Mouse (Mus musculus) adrenal gland, postnatal 14 days (tissue): ENCODE data around the gene Dpagt1. TPM values are rescaled to one million over a fixed set of nuclear protein-coding genes. Genes with fewer than 3 reads are reported as not detected.
"Not testable (repeated sequence)": the region's sequence is repeated elsewhere in the genome, so short reads cannot be mapped to it uniquely, and the experiment has no call there.

Source experiments
- DNase-seq: peaks from one replicate; pipeline ENCODE4 v3.0.0; 2021; ENCODE audit warnings: mixed read lengths
- total RNA-seq: library from RNA; stranded (reverse); gene quantifications from 2 replicates; pipeline ENCODE4 v1.2.3, GENCODE M21; 2021

The Dpagt1 gene
- total RNA-seq, 1 experiment from 2014 or later: 27.1 TPM

DNA sequence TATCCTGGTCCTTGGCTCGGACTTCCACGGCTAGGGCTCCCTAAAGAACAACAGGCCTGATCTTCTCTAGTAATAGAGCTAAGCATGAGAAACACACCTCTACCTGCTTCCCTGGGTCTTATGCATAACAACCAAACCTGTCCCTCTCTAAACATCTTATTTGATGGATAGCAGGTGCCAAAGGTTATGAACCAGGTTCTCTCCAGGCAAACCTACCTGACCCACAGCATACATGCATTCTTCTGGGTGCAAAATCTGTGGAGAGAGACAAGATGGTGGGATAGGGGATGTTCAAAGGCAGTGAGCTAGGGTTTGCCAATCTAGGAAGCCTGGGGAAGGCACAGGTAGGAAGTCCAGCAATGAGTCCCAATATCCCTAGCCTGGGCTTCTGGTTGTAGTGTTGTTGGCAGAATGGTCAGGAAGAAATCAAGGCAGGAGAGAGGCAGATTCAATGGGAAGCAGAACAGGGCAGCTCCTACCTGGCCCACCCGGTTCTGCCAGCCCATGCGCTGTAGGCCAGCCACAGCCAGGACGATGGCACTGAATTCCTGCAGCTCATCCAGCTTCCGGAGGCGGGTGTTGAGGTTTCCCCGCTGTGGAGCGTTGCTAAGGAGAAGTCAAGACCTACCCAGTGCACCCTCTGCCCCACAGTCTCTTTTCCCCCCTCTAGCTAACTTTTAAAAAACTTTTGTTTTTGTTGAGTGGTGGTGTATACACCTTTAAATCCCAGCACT is 11.8 kb downstream of the Dpagt1 start:
- no peak for DNase-seq

DNA sequence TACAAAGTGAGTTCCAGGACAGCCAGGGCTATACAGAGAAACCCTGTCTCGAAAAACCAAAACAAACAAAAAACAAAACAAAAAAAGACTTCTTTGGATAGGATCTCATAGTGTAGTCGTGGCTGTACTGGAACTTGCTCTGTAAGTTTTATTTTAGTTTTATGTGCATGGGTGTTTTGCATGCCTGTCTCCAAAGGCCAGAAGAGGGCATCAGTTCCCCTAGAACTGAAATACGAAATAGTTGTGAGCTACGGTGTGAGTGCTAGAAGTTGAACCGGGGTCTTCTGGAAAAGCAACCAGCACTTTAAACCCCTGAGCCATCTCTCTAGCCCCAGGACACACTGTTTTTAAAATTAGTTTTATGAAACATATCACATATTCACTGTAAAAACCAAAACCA is 12.8 kb downstream of the Dpagt1 start:
- no peak for DNase-seq

DNA sequence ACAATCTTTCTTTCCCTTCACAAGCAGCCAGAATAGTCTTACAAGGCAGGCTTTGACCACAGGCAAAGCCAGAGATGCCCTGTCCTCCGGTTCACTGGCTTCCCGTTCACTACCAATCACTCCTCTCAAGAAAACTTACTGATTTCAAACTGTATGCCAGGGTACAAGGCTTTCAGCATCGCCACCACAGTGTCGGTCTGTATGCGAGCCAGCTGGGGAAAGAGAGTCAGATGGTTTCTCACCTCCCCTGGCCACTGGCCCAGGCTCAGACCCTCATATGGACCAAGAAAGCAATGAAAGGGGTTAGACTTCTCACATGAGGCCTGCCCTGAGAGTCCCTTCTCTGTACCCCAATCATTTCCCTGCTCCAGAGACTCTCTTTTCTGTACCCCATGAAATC is 15.7 kb downstream of the Dpagt1 start:
- no peak for DNase-seq

DNA sequence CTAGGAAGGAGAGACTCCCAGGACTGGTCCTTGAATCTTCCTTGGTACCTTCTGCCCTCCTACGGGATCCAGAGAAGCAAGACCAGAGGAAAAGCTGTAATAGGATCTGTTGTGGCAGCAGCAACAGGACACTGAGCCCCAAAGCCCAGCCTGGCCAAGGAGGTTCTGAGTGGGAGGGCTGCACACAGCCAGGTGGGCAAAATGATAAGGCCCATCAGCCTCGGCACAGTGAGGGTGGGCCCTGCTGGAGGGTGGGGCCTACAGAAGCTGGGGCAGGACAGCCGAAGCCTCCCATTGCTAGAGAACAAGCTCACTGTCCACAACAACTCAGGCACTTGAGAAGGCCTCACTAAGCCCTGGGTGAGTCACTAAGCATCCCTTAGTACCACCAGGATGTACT is 16.4 kb downstream of the Dpagt1 start:
- no peak for DNase-seq

DNA sequence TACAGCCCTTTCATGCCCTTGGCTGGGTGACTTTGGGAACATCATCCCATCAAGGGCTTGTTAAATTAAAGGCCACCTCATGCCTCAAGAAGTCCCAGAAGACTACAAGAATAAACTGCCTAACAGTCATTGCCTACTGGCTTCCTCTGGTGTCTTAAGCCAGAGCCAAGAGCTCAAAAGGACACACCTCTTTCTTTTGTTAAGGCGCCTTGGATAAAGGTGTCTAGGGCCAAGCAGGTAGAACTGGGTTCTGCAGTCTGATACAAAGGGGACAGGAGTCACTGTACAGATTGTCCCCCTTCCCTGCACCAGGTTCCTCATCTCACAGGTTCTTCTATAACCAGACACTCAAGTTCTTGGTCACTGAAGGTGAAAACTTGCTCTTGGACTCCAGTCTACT is 16.8 kb downstream of the Dpagt1 start:
- DNase-seq: no peak

DNA sequence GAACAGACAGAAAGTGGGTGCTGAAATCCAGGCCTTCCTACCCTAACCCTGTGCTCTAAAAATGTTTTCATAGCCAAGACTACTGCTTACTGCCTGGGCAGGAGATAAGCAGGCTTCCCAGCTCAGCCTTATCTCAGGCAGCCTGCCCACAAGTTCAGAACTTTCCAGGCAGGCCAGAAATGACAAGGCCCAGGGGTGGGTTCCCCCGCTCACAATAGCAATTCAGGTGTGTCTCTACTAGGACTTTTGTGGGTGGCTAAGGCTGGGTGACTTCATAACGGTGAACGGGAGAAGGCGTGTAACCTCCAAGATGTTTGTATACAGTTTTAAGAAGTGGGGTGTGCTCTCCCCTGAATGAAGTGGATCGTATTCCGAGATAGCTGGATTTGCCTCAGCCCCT is 17.5 kb downstream of the Dpagt1 start:
- DNase-seq: peak; percentile 45

DNA sequence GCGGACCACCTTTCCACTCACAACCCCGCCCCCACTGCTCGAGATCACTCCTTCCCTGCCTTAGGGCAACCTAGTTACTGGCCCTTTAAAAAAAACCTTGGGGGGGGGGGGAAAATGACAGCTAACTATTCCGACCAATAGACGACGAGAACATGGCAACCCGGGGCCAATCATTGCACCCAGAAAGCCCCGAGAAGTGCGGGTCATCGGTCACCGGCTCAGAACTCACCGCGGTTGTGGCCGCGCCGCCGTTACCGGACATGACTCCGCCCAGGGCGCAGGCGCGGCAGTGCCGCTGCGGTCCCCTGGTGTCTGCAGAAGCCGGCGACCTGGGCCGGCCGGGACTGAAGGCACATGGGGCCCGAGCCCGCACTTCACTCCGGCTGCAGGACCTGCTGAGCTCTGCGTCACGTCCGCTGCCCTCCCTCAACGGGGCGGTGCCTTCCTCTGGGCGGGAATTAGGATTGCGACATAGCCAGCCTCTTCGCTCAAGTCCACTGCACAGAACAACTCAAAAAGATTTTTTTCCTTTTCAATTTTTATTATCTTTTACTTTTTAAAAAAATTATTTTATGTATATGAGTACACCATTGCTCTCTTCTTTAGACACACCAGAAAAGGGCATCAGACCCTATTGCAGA is 18.1 kb downstream of the Dpagt1 start, which contains the start of gene Hmbs:
Gene Hmbs (minus strand): TSS at position 448 of the 641 bp plus-strand sequence.
- peak; percentile 95 for DNase-seq

DNA sequence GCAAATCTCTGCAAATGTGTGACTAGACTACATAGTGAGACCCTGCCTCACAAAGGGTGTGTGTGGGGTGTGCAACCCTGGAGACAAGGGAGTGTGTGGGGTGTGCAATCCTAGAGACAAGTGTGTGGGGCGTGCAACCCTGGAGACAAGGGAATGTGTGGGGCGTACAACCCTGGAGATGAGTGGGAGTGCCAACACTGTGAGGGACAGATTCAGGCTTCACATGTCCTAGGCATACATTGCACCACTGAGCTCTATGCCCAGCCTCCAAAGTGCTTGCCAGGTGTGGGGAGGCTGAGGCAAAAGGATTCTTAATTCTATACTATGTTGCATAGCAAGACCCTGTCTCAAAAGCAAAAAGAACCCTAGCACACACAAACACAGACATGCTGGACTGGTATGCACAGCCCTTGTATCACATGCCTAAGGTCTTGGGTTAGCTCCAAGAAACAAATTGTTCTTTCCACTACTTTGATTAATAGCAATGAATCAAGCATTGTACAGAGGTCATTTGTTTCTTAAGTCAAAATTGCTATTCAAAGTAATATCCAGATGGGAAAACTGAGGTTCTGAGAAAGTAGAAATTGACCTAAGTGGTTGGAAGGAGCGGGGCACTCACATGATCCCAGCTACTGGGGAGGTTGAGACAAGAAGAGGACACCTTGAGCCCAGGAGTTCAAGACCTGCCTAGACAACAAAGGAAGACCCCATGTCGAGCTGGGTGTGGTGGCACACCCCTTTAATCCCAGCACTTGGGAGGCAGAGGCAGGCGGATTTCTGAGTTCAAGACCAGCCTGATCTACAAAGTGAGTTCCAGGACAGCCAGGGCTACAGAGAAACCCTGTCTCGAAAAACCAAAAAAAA is 20.0 kb downstream of the Dpagt1 start:
- DNase-seq: no peak

DNA sequence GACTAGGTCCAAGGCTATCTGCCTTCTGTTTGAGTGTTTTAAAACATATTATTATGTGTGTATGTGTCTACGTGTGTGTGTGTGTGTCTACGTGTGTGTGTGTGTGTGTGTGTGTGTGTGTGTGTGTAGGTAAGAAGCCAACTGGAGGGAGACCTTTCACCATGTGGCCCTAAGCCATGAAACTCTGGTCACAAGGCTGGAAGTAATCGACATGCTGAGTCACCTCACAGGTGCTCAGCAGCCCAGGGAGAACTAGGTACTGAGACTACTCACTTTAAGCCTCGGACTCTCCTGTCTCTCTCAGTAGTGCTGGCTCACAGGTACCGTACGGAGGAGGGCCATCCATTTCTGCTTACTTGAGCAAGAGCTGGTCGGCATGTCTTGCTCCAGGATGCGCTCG is 21.3 kb downstream of the Dpagt1 start:
- DNase-seq: no peak

DNA sequence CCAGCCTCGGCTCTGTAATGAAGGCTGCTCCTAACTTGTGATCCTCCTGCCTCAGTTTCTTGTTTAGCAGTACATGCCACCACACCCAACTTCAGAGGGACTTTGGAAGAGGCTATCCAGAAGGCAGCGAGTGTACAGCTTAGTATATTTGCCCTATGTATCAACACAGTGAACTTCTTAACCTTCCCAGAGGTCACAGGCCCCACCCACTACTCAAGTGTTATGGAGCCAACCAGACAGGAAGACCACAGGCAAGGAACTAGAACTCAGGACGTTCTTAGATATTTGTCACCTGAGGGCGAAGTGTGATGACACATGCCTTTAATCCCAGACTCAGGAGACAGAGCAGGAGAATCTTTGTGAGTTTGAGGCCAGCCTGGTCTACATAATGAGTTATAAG is 21.8 kb downstream of the Dpagt1 start:
- DNase-seq: no peak

DNA sequence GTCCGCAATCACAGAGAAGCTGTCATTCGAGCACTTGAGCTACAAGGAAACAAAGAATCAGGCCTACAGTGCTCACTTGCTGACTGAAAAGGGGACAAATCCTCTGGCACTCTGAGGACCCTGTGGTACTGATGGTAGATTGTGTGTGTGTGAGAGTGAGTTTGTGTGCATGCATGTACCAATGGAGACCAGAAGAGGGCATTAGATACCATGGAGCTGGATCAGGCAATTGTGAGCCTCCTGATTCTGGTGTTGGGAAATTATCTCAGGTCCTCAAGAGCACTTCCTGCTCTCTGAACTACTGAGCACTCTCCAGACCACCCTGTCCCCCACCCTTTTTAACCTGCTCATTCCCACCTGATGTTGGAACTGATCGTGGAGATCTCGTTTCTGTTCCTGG is 22.7 kb downstream of the Dpagt1 start:
- no peak for DNase-seq

DNA sequence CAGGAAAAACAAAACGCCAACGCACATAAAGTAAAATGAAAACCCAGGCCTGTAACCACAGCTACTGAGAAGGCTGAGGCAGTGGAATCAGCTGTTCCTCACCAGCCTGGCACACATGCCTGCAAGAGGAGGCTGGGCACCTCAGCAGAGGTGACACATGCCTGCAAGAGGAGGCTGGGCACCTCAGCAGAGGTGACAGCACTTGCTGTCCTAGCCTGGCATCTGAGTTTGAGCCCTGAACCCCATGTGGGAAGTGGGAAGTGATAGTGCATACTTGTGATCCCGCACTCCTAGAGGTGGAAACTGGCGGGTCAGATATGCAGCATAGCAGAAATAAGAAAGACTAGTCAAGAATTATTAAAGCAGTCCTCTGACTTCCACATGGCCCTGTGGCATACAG is 25.6 kb downstream of the Dpagt1 start:
- DNase-seq: no peak

DNA sequence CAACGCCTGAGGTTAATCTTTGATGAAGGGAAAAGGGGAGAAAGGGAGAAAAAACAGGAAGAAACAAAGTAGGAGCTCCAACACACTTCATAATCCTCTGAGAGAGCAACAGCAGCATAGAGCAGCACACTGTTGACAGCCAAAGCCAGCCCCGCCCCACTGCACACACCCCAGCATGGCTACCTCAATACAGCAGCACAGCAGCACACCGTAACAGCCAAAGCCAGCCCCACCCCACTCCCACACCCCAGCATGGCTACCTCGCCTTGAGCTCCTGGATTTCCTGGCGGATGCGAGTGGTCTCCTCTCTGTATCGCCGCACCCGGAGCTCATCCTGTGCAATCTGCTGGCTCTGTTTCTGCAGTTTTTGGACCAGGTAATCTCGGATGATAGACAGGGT is 26.5 kb downstream of the Dpagt1 start:
- DNase-seq: no peak

DNA sequence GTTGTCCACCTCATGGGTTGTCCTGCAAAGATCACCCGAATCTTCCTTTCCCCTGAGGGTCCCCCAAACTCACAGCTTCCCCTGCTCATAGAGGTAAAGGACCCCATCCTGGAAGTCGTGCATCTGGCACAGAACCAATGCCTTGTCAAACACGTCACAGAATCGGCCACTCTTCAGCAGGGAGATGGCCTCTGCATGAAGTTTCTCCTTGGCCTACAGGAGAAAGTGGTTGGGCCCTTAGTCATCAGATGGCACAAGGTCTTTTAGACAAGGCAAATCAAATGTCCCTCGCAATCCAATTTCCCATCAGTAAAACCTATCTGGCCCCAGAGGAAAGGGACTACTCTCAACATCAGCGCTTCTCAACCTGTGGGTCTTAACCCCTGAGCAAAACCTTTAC is 27.3 kb downstream of the Dpagt1 start:
- DNase-seq: peak; percentile 59

DNA sequence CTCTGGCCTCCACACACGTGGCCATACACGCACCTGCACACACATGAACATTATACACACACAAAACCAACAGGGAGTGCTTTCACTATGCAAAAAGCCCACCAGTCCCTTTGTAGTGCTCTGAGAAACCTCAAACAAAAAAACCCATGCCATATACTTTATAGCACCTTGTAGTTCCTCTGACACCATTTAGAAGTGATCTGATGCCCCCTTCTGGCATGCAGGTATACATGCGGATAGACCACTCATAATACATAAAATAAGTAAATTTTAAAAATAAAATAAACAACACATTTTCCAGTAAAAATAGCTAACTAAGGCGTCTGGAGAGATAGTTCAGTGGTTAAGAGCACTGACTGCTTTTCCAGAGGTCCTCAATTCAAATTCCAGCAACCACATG is 31.4 kb downstream of the Dpagt1 start:
- DNase-seq: peak; percentile 42

DNA sequence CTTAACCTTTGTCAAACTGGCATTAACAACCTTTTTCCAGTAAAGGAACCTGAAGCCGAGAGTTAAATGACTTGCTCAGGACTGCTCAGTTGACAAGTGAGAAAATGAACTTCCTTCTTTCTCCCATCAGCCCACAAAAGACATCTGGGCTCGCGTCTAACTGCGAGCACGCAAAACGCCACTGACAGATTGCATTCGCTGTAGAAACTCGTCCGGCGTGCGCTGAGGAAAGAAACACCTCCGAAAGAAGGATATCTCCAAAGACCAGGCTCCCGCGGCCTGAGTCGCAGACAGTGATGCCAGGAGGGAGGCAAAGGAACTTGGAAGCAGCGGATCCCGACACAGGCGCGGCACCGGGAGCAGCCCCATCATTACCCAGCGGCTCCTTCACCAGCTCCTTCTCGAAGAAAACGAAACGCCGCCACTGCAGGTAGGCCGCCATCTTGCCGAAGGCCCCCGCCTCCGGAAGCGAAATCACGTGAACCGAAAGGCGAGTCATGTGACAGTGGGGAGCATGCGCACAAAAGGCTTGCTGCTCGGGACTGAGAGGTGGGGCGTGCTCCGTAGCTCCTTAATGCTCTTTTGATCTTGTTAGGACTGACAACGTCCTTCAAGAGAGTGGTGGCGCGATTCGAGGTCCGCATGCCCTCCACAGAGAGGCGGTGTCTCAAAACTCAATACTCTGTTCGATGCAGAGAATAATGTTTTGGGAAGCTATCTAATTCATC is 35.5 kb downstream of the Dpagt1 start, which contains the start of gene Vps11:
Gene Vps11 (minus strand): TSS at position 481 of the 728 bp plus-strand sequence.
- peak; percentile 97 for DNase-seq

DNA sequence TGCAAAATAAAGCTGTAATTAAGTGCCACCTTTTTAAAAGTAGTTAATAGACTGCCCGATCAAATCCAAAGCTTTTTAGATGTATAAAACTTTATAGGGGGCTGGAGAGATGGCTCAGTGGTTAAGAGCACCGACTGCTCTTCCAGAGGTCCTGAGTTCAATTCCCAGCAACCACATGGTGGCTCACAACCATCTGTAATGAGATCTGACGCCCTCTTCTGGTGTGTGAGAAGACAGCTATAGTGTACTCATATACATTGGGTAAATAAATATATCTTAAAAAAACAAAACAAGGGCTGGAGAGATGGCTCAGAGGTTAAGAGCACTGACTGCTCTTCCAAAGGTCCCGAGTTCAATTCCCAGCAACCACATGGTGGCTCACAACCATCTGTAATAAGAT is 36.1 kb downstream of the Dpagt1 start:
- not testable (repeated sequence) for DNase-seq

DNA sequence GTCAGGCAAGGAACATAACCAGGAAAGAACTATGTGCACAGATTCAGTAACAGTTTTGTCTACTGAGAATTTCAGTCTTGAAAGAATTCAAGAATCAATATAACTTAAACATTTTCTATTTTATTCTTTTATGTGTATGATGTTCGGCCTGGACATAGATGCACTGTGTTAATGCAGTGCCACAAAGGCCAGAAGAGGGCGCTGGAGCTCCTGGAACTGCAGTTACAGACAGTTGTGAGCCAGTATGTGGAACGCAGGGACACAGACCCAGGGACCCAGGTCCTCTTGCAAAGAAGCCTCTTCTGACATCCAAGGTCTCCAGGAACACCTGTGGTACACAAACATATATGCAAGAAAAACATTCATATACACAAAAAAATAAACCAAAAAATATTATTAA is 38.7 kb downstream of the Dpagt1 start:
- DNase-seq: peak; percentile 56

DNA sequence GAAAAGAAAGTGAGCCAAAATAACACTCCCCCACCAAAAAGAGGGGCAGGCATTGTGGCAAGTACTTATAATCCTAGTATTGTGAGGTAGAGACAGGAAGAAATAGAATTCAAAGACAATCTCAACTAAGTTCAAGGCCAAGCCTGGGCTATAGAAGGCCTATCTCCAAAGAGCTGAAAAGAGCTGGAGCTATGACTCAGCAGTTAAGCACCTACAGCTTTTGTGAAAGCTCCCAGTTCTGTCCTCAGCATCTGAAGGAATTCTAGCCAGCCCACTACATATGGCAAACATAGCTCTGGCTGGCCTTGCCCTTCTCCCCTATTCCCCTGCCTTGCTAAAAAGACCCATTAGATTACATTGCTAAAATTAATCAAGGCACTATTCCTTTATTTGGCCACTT is 47.6 kb downstream of the Dpagt1 start:
- DNase-seq: no peak

DNA sequence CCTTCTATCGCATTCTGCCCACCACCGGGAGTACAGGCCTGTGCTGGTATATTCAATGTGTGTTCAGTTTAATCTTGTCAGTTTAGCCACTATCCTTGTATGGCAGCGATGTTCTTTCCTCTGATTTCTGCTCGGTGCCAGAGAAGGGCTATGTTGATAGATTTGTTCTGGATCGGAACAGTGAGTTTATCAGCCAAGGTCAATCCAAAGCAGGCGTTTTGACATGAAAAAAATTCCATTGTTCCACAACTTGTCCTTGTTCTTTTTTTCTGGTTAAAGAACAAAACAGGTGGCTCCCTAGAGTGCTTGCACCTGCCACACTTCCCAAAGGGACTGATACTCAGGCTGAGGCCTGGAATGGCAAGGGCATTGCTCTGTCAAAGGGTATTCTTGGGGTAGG is 50.3 kb downstream of the Dpagt1 start:
- no peak for DNase-seq

DNA sequence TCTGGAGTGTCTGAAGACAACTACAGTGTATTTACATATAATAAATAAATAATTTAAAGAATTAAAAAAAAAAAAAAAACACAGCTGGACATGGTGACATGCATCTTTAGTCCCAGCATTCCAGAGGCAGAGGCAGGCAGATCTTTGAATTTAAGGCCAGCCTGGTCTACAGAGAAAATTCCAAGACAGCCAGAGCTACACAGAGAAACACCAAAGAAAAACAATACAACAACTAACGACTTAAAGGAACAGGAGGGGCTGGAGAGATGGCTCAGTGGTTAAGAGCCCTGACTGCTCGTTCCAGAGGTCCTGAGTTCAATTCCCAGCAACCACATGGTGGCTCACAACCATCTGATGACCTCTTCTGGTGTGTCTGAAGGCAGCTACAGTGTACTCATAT is 51.5 kb downstream of the Dpagt1 start:
- not testable (repeated sequence) for DNase-seq

DNA sequence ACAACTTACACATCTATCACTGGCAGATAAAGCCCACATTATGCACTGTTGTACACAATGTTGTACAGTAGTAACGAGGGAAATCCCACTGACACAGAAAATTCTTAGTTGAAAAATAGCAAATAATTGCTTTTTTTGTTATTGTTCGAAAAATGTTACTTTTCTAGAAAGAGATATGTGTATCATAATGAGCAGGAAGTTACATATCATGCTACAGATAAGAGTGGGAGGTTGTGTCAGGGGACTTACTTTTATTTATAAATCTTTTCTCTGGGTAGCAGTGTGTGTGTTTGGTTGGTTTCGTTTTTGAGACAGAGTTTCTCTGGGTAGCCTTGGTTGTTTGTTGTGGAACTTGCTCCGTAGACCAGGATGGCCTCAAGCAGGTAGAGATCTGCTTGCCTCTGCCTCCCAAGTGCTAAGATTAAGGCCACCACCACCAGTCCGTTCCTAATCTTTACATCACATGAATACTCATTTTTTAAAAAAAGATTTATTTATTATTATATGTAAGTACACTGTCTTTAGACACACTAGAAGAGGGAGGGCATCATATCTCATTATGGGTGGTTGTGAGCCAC is 52.4 kb downstream of the Dpagt1 start:
- DNase-seq: no peak
